Mouse (Mus musculus) left cerebral cortex, postnatal 14 days (tissue): Measurements from ENCODE around the gene Ccnh. TPM values are rescaled to one million over a fixed set of nuclear protein-coding genes. Genes with fewer than 3 reads are reported as not detected.
A peak's percentile ranks its signal among the peaks of the same experiment; 100 is the strongest.
"Not testable (repeated sequence)": the region's sequence is repeated elsewhere in the genome, so short reads cannot be mapped to it uniquely, and the experiment has no call there.

Experiments used
- DNase-seq, 2 experiments: peaks; one replicate each; pipeline ENCODE4 v3.0.0; 2021 to 2022; ENCODE audit warnings: low spot score in 2 of 2, mixed read lengths in 1 of 2
- intact Hi-C: fragments of 180-260 bp; cut with DNase I; formaldehyde crosslinking; loops from one replicate; pipeline ENCODE4 v1.15.1; 2025
- long read RNA-seq, 2 experiments: library from polyadenylated mRNA; stranded (forward); transcript quantifications; one replicate each; pipeline ENCODE4 v2.0.0; 2021
- total RNA-seq, 2 experiments: library from RNA; stranded (reverse); gene quantifications; 2 replicates each; pipeline ENCODE4 v1.2.3; 2021

Ccnh gene
- total RNA-seq = 10 to 100 TPM; 43.9 to 48.2 TPM
- long read RNA-seq, experiment 1, transcript Ccnh-201 (9 exons, 2,045 nt) = major isoform, 88 of 105 reads
- long read RNA-seq, experiment 1, partial matches to known transcripts = 1 of 105 reads
- long read RNA-seq, experiment 1, other reads (novel, unspliced or antisense) = 16 of 105 reads
- long read RNA-seq, experiment 2, transcript Ccnh-201 (9 exons, 2,045 nt) = major isoform, 59 of 71 reads
- long read RNA-seq, experiment 2, partial matches to known transcripts = 1 of 71 reads
- long read RNA-seq, experiment 2, other reads (novel, unspliced or antisense) = 8 of 71 reads

DNA sequence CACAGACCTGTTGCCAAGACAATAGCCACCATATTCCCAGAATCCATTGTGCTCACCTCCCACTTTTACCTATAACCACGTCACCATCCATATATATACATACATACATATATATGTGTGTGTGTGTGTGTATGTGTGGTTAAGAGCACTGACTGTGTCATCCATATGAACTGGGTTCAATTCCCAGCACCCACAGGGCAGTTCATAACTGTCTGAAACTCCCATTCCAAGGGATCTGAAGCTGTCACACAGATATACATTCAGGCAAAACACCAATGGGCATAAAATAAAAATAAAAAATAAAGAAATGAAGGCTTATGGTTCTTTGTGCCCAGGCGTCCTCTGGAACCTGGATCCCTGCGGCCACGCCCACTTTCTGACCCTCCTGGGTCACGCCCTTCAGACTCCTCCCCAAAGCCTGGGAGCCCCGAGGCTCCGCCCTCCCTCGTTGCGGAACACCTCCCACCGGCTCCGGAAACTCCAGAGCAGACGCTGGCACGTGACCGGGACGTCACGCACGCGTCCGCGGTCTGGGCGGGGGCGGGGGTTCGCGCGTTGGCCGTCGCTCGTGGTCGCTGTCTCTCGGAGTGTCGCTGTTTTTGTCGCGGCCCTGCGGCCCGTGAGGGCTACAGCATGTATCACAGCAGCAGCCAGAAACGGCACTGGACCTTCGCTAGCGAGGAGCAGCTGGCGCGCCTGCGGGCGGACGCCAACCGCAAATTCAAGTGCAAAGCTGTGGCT is at the start of gene Ccnh:
TSS of gene Ccnh (plus strand) at position 506 of the 741 bp plus-strand sequence.
- peak; percentile 93 to 95 for DNase-seq
- intact Hi-C loops = no loop called here

DNA sequence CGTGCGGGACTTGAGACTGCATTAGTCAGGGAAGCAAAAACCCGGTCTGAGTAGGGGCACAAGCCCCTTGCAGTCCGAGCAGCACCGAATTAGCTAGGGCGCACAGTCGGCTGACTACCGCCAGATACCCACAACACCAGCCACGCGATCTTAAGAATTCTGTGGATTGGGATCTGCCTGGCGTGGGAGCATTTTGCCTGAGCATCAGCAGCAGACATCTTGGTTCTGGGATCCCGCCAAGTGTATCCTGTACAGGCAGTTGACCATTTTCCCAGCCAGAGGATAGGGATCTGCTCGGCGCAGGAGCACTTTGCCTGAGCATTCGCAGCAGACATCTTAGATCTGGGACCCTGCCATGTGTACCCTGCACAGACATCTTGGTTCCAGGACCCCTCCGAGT is 45.8 kb upstream of the Ccnh start:
- intact Hi-C loops = not testable (repeated sequence)

GRCm38 (mm10) chr13:85146471-85146870 is 42.7 kb upstream of the Ccnh start:
- intact Hi-C loops = no loop called here
- DNase-seq = no peak

More for the DNA sequence above, 45.8 kb upstream of the Ccnh start:
- DNase-seq = not testable (repeated sequence)

DNA sequence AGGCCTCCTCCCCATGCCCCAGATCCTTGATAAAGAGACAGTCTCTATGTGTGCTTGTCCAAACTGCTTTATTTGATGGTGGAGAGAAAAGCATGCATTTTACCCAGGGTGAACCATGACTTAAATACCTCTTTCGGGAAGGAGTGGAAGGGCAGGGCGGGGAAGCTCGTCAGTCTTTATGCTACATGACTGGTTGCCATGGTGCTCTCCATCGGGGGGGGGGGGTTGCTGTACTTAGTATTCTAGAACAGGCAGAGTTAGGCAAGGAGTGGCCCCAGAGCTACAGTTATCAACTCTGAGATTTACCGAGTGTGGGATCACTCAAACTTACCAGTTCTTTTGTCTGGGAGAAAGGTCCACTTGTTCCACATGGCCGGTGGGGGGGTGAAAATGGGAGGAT is 34.5 kb upstream of the Ccnh start:
- intact Hi-C loops = no loop called here
- no peak for DNase-seq

DNA sequence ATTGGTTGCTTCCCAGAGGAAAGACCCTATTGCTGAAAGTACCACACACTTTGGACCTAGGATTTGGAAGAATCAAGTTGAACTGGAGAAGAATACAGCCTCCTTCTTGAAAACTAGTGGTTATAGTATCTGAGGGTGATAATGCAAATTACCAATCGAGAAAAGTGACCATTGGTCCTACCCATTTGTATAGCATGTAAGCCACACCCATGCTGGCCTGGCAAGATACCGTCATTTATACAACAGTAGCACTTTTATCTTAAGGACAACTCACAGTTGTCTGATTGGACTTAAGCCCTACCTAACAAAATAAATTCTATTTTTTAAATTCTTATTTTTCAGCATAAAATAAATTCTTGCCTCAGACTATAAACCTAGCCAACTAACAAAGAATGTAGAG is 29.2 kb upstream of the Ccnh start:
- no peak for DNase-seq
- intact Hi-C loops = loop anchor here (5.0 kb wide), 2 partner anchors 208 to 398 kb away; no protein-coding TSS in a partner anchor

- peak; percentile 32 to 40 for DNase-seq
- intact Hi-C loops = loop anchor here (5.0 kb wide), 2 partner anchors 212 to 402 kb away; no protein-coding TSS in a partner anchor
These were observed 24.6 kb upstream of the Ccnh start for GRCm38 (mm10) chr13:85164512-85165124.

- DNase-seq = peak in 1 of 2 experiments; percentile 10
- intact Hi-C loops = no loop called here
These were observed 475 bp downstream of the Ccnh start for GRCm38 (mm10) chr13:85189644-85190121.

DNA sequence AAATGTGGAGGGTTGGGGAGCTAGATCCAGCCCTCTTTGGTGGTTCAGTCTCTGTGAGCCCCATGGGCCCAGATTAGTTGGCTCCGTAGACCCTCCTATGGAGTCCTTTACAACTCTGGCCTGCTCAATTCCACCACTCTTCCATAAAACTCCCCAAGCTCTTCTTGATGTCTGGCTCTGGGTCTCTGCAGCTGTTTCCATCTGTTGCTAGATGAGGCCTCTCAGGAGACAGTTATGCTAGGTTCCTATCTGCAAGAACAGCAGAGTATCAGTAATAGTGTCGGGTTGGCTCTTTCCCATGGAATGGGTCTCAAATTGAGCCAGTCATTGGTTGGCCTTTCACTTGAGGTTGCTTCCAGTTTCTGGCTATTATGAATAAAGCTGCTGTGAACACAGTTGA is 2.0 kb downstream of the Ccnh start:
- no peak for DNase-seq
- intact Hi-C loops = no loop called here

GRCm38 (mm10) chr13:85207493-85207892 is 18.3 kb downstream of the Ccnh start:
- DNase-seq = no peak
- intact Hi-C loops = no loop called here

GRCm38 (mm10) chr13:85208656-85209055 is 19.4 kb downstream of the Ccnh start:
- DNase-seq = no peak
- intact Hi-C loops = no loop called here

GRCm38 (mm10) chr13:85210353-85210752 is 21.1 kb downstream of the Ccnh start:
- DNase-seq = no peak
- intact Hi-C loops = no loop called here

- DNase-seq = no peak
- intact Hi-C loops = no loop called here
These were observed 29.4 kb downstream of the Ccnh start for GRCm38 (mm10) chr13:85218656-85219055.

GRCm38 (mm10) chr13:85238760-85239159 is 49.6 kb downstream of the Ccnh start:
- DNase-seq = no peak
- intact Hi-C loops = no loop called here

Other genes with a start within 250 kb of the Ccnh start
- gene Rasa1, start 99.7 kb downstream of the Ccnh start, total RNA-seq = 10 to 100 TPM; 47.9 to 51.3 TPM